Mouse (Mus musculus) intestine, postnatal 0 days (tissue): Measurements from ENCODE around the gene Hoxb5. TPM values are rescaled to one million over a fixed set of nuclear protein-coding genes. Genes with fewer than 3 reads are reported as not detected.

Source experiments
- ATAC-seq: fragments of 200-750 bp; cut with Nextera tagmentation; 2 replicates; pipeline ENCODE4 v1.8.0; 2017; ENCODE audit warnings: mild to moderate bottlenecking, moderate TSS enrichment, moderate library complexity
- H3K27ac ChIP-seq: fragments of 300-500 bp; sonication (generic); 2 replicates; pipeline ENCODE4 v1.5.1; 2014; ENCODE audit warnings: mild to moderate bottlenecking, low read depth, low read length, moderate library complexity
- H3K27me3 ChIP-seq: fragments of 300-500 bp; sonication (generic); replicated peaks from 2 replicates; pipeline ENCODE4 v1.6.1; 2014; ENCODE audit warnings: low read length, mixed read lengths; ENCODE audit not compliant: control insufficient read depth, insufficient read depth
- H3K36me3 ChIP-seq: fragments of 300-500 bp; sonication (generic); 2 replicates; pipeline ENCODE4 v1.6.1; 2014; ENCODE audit warnings: mild to moderate bottlenecking, moderate library complexity; ENCODE audit not compliant: control insufficient read depth, insufficient read depth
- H3K4me1 ChIP-seq: fragments of 300-500 bp; sonication (generic); replicated peaks from 2 replicates; pipeline ENCODE4 v1.6.1; 2014; ENCODE audit warnings: antibody characterized with exemption, low read length, mixed read lengths; ENCODE audit not compliant: control insufficient read depth, insufficient read depth
- H3K4me2 ChIP-seq: fragments of 300-500 bp; sonication (generic); replicated peaks from 2 replicates; pipeline ENCODE4 v1.6.1; 2014; ENCODE audit warnings: low read depth, mild to moderate bottlenecking, moderate library complexity
- H3K4me3 ChIP-seq: fragments of 300-500 bp; sonication (generic); 2 replicates; pipeline ENCODE4 v1.5.1; 2014; ENCODE audit warnings: low read depth, low read length
- H3K9ac ChIP-seq: fragments of 300-500 bp; sonication (generic); 2 replicates; pipeline ENCODE4 v1.6.1; 2014; ENCODE audit warnings: mild to moderate bottlenecking, low read depth, low read length
- H3K9me3 ChIP-seq: fragments of 300-500 bp; sonication (generic); 2 replicates; pipeline ENCODE4 v1.6.1; 2016; ENCODE audit warnings: mixed run types; ENCODE audit not compliant: control insufficient read depth
- CTCF ChIP-seq: sonication (generic); IDR thresholded peaks from 2 replicates; pipeline ENCODE4 v1.5.1; 2016; ENCODE audit warnings: low read depth, mild to moderate bottlenecking, control low read depth, antibody characterized with exemption, moderate library complexity
- WGBS: fragments of 180-500 bp; shearing (Covaris S2); extraction: QIAGEN DNeasy Blood & Tissue Kit; methylation state at CpG from one replicate; pipeline ENCODE4 v1.1.7; 2014; 5-methylcytosine and 5-hydroxymethylcytosine counted together
- polyA plus RNA-seq: library from polyadenylated mRNA; unstranded; fragments of >200 nt; fragmentation: Nextera tagmentation; extraction: Ambion mirVana; gene quantifications from 2 replicates; pipeline ENCODE4 v1.2.1, GENCODE M21; 2015

The Hoxb5 gene
- polyA plus RNA-seq, 1 experiment from 2014 or later: 14.7 TPM

DNA sequence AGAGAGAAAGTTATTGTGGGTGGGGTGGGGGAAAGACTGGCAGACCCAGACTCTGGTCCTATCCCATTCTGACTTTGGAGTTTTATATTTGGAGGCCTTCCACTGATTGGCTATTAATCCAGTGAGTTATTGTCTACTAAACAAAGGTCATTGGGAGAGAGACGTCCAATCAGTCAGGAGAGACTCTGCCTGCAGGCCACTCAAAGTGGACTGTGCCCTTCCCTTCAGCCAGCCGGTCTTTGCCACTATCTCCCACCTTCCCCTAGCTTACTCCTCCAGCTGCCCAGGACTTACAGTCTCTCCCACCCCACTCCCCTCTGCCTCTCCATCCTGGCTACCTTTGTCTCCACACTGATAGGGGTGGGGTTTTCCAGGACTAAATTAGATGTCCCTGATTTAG lies 33.5 kb downstream of the Hoxb5 start:
- Histone ChIP-seq H3K4me3 (no peak overlapping the region), H3K9ac (no peak overlapping the region), H3K9me3 (no peaks in the 10 kb centered on the region), H3K4me2 (no peak overlapping the region), H3K27me3 (peaks cover 34% of the 10 kb centered on the region), H3K36me3 (no peaks in the 10 kb centered on the region; the same call in 1 of the 2 replicates), H3K4me1 (0 out of 2 replicates have a peak, but pooled peaks cover 9% of the 10 kb centered on the region), H3K27ac (no peak overlapping the region)
- no peak for TF ChIP-seq CTCF
- 32% methylated on average over 2 of the region's 2 CpGs for WGBS
- ATAC-seq: no peak

DNA sequence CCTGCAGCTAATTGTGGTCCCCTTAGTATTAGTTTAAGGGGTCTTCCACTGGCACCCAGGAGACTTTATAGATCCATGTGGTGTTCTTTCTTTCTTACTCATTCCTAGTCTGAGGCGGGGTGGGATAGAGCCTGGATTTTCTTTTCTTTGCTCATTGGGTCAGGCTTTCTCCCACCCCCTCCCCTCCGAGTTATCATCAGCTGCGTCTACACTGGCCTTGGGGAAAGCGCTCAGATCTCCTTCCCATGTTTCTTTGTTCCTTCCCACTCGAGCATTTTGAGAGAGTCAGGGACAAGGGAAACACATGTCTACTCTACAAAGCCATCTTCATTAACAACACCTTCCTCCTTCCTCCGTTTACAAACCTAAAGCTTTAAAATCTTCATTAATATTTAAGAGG lies 33.9 kb downstream of the Hoxb5 start:
- WGBS: 59% methylated on average over 6 of the region's 6 CpGs
- 0 out of 2 replicates have a peak, but pooled peaks cover 6% of the 10 kb centered on the region for H3K4me1 ChIP-seq
- peaks cover 31% of the 10 kb centered on the region for H3K27me3 ChIP-seq
- H3K27ac ChIP-seq: no peak overlapping the region
- H3K9ac ChIP-seq: no peak overlapping the region
- ATAC-seq: no peak
- H3K4me3 ChIP-seq: no peak overlapping the region
- no peak for TF ChIP-seq CTCF
- H3K4me2 ChIP-seq: no peak overlapping the region
- no peaks in the 10 kb centered on the region for H3K9me3 ChIP-seq
- H3K36me3 ChIP-seq: no peaks in the 10 kb centered on the region; the same call in 1 of the 2 replicates

GRCm38 (mm10) chr11:96338957-96339855 lies 36.1 kb downstream of the Hoxb5 start:
- whole genome bisulfite sequencing: 62% methylated on average over 7 of the region's 7 CpGs
- Histone ChIP-seq H3K4me3 (no peak overlapping the region), H3K27ac (no peak overlapping the region), H3K4me2 (peak overlapping the region; percentile 24; the same call in 1 of the 2 replicates), H3K4me1 (0 out of 2 replicates have a peak, but pooled peaks cover 3% of the 10 kb centered on the region), H3K36me3 (no peaks in the 10 kb centered on the region; the same call in 1 of the 2 replicates), H3K9ac (no peak overlapping the region; the same call in 1 of the 2 replicates), H3K9me3 (no peaks in the 10 kb centered on the region), H3K27me3 (peaks cover 22% of the 10 kb centered on the region)
- TF ChIP-seq CTCF: no peak
- no peak for ATAC-seq

DNA sequence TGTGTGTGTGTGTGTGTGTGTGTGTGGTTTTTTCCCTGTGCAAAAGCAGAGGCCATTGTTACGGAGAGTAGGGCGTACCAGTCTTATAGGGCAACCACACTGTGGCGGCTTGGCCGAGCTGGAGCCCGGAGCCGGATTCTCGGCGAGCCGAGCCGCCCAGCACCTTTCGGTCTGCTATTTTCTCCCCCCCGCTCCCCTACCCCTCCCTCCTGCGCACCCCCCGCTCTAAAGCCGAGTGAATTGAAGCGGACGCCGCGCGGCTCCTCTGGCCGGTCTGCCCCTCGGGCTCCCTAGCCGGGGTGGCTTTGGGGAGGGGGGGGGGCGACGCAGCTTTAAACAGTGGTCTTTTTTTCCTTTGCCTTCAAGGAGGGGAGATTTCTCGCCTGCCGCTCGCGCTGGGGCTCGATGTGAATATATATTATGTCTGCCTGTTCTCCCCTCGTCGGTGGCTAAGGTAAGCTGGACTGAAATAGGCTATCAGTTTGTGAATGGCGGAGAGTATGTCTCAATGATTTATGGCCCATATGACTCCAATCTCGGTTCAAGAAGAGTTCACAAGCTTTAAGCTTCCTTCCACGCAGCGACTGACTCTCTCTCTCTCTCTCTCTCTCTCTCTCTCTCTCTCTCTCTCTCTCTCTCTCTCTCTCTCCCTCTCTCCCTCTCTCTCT lies 37.7 kb downstream of the Hoxb5 start:
- no peaks in the 10 kb centered on the region for H3K9me3 ChIP-seq
- ATAC-seq: peak; percentile 46; the same call in 1 of the 2 replicates
- no peaks in the 10 kb centered on the region; the same call in 1 of the 2 replicates for H3K36me3 ChIP-seq
- WGBS: 1% methylated on average over 34 of the region's 36 CpGs
- peak overlapping the region; percentile 43; the same call in 1 of the 2 replicates for H3K9ac ChIP-seq
- H3K27me3 ChIP-seq: peaks cover 32% of the 10 kb centered on the region
- H3K4me3 ChIP-seq: peak overlapping the region; percentile 44
- peak overlapping the region; percentile 75 for H3K27ac ChIP-seq
- 0 out of 2 replicates have a peak, but pooled peaks cover 3% of the 10 kb centered on the region for H3K4me1 ChIP-seq
- TF ChIP-seq CTCF: no peak
- peak overlapping the region; percentile 85 for H3K4me2 ChIP-seq

DNA sequence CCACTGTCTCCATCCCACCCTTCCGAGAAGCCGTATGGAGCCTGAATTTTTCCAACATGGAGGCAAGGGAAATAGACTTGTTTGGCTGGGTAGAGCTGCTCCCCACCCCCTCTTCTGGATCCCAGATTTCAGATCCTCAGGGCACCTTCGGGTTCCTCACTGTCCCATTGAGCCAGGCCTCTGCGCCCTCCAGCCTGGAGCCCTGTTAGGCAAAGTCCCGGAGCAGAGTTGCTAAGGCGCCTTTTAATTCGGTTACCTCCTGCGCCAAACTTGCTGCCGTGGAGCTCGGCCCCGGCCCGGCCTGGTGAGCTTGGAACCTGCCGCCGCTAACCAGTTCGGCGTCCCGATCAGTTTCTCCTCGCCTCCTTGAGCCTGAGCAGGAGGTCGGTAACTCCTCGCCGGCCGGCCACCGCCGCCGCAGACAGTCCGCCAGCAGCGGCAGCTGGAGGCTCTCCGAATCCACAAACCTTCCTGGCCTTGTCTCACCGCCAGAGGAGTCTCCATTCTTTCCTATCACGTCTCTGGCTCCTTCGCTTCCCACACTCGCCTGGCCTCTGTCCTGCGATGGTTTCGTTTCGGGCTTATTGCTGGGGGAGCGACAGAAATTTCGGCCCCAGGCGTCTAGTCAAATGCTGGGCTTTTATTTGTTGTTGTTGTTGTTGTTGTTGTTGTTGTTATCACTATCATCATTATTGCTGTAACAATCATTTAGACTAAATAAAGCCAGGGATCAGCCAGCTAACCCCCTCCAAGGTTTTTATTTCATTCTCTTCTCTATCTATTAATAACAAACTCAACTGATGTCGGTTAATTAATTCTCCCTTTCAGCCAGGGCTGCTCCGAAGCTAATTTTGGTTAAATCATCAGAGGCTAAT lies 38.8 kb downstream of the Hoxb5 start:
- H3K4me3 ChIP-seq: peak overlapping the region; percentile 44
- no peak for ATAC-seq
- 15% methylated on average over 40 of the region's 40 CpGs for WGBS
- no peak; the same call in 1 of the 2 replicates for TF ChIP-seq CTCF
- H3K9me3 ChIP-seq: no peaks in the 10 kb centered on the region
- peaks cover 40% of the 10 kb centered on the region for H3K27me3 ChIP-seq
- H3K27ac ChIP-seq: peak overlapping the region; percentile 75
- H3K9ac ChIP-seq: peak overlapping the region; percentile 58
- no peaks in the 10 kb centered on the region; the same call in 1 of the 2 replicates for H3K36me3 ChIP-seq
- H3K4me1 ChIP-seq: peaks cover 7% of the 10 kb centered on the region; the same call in 1 of the 2 replicates
- H3K4me2 ChIP-seq: peak overlapping the region; percentile 85
